Mouse (Mus musculus): ENCODE data around the gene Dcx.

Dcx gene

DNA sequence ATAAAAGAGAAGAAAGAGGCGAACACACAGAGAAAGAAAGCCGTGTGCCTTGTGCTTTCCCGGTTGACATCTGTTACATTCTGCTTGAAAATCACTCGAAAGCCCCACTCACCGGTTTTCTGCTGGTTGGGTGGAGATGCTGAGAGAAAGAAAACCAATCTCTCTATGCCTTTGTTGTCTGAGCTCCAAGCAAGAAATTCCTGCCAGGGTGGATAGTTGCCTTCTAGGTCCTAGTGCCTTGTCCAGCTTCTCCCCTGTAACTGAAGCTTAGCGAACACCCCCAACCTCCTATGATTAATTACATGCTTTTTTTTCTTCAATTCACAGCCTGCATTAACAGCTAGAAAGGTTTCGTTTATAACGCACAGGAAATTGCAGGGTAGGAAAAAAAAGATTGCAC is at the start of gene Dcx:
Gene Dcx, minus strand, starts transcription at position 354 of the 400 bp plus-strand sequence.
- Histone ChIP-seq H3K4me1 (replicated peaks; ENCODE audit: low read depth, low read length) (no peaks in the 10 kb centered on the region), H3K27me3 (ENCODE audit: insufficient read depth, low read length) (no peaks in the 10 kb centered on the region), H3K4me3 (replicated peaks; ENCODE audit: low read length) (no peak within 1 kb of the TSS), H3K36me3 (ENCODE audit: insufficient read depth, low read length) (no peaks in the 10 kb centered on the region), H3K9me3 (ENCODE audit: low read length) (no peaks in the 10 kb centered on the region)
- no peak for TF ChIP-seq CTCF (conservative IDR thresholded peaks at IDR 0.05; ENCODE audit: low read length)
- no peak for TF ChIP-seq POU5F1 (IDR thresholded peaks at IDR 0.05; ENCODE audit: borderline replicate concordance, low read length)
- no peak for TF ChIP-seq NANOG (IDR thresholded peaks at IDR 0.05; ENCODE audit: borderline replicate concordance, low read length)

DNA sequence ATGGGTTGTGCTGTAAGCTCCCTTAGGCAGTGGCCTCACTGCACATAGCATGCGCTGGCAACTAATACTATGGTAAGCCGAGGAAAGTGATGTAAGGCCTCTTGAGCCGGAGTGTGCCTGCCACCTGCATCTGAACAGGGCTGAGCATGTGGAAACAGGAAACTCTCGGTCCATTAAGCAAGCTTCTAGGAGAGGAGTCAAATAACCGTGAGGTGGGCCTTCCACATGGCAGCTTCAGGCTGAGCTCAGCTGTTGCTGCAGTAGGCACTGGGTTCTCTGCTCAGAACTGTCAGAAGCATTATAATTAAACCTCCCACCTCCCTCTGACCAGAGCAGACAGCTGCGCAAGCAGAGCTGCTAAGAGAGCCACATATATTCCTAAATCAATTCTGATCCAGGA is 33.1 kb upstream of the Dcx start:
- no peaks in the 10 kb centered on the region for H3K36me3 ChIP-seq (ENCODE audit: insufficient read depth, low read length)
- TF ChIP-seq NANOG (IDR thresholded peaks at IDR 0.05; ENCODE audit: borderline replicate concordance, low read length): no peak
- TF ChIP-seq CTCF (conservative IDR thresholded peaks at IDR 0.05; ENCODE audit: low read length): no peak
- TF ChIP-seq POU5F1 (IDR thresholded peaks at IDR 0.05; ENCODE audit: borderline replicate concordance, low read length): no peak
- H3K4me3 ChIP-seq (replicated peaks; ENCODE audit: low read length): no peak overlapping the region
- H3K4me1 ChIP-seq (replicated peaks; ENCODE audit: low read depth, low read length): no peaks in the 10 kb centered on the region
- peaks cover 9% of the 10 kb centered on the region; the same call in 1 of the 2 replicates for H3K9me3 ChIP-seq (ENCODE audit: low read length)
- no peaks in the 10 kb centered on the region for H3K27me3 ChIP-seq (ENCODE audit: insufficient read depth, low read length)

DNA sequence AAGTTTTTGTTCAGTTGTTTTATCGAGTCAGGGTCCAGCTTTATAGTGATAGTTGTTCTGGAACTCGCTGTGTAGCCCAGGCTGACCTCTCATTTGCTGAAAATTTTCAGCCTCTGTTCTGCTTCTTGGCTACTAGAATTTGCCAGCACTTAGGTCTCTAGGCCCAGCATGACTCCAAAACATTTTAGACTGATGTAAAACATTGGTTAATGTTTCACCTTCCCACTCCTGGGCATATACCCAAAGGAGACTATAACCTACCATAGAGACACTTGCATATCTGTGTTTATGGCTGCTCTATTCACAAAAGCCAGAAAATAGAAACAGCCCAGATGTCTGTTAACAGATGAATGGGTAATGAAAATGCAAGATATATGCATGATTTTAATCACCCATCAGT is 560 bp upstream of the Dcx start:
- Histone ChIP-seq H3K27me3 (ENCODE audit: insufficient read depth, low read length) (no peaks in the 10 kb centered on the region), H3K9me3 (ENCODE audit: low read length) (no peaks in the 10 kb centered on the region), H3K4me1 (replicated peaks; ENCODE audit: low read depth, low read length) (no peaks in the 10 kb centered on the region), H3K4me3 (replicated peaks; ENCODE audit: low read length) (no peak overlapping the region), H3K36me3 (ENCODE audit: insufficient read depth, low read length) (no peaks in the 10 kb centered on the region)
- TF ChIP-seq NANOG (IDR thresholded peaks at IDR 0.05; ENCODE audit: borderline replicate concordance, low read length) (no peak), CTCF (conservative IDR thresholded peaks at IDR 0.05; ENCODE audit: low read length) (no peak), POU5F1 (IDR thresholded peaks at IDR 0.05; ENCODE audit: borderline replicate concordance, low read length) (no peak)

DNA sequence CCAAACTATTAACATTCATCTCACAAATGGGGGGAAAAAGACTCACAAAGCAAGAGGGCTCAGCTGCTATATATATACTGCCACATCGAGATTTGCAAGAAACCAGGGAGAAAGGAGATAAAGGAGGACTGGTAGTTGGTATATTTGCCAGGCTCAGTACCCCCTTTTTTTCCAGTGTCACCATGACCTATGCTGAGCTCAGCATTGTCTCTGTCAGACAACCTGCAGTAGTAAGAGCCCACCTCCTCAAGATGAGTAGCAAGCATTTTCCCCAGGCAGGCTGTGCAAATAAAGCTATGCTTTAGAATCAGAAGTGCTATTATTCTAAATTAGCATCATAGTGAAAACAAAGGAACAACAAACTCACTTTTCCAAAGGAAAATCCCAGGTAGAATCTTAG is 581 bp downstream of the Dcx start:
- no peaks in the 10 kb centered on the region for H3K36me3 ChIP-seq (ENCODE audit: insufficient read depth, low read length)
- no peaks in the 10 kb centered on the region for H3K4me1 ChIP-seq (replicated peaks; ENCODE audit: low read depth, low read length)
- no peaks in the 10 kb centered on the region for H3K27me3 ChIP-seq (ENCODE audit: insufficient read depth, low read length)
- TF ChIP-seq CTCF (conservative IDR thresholded peaks at IDR 0.05; ENCODE audit: low read length) (no peak), POU5F1 (IDR thresholded peaks at IDR 0.05; ENCODE audit: borderline replicate concordance, low read length) (no peak), NANOG (IDR thresholded peaks at IDR 0.05; ENCODE audit: borderline replicate concordance, low read length) (no peak)
- H3K9me3 ChIP-seq (ENCODE audit: low read length): no peaks in the 10 kb centered on the region
- H3K4me3 ChIP-seq (replicated peaks; ENCODE audit: low read length): no peak overlapping the region

DNA sequence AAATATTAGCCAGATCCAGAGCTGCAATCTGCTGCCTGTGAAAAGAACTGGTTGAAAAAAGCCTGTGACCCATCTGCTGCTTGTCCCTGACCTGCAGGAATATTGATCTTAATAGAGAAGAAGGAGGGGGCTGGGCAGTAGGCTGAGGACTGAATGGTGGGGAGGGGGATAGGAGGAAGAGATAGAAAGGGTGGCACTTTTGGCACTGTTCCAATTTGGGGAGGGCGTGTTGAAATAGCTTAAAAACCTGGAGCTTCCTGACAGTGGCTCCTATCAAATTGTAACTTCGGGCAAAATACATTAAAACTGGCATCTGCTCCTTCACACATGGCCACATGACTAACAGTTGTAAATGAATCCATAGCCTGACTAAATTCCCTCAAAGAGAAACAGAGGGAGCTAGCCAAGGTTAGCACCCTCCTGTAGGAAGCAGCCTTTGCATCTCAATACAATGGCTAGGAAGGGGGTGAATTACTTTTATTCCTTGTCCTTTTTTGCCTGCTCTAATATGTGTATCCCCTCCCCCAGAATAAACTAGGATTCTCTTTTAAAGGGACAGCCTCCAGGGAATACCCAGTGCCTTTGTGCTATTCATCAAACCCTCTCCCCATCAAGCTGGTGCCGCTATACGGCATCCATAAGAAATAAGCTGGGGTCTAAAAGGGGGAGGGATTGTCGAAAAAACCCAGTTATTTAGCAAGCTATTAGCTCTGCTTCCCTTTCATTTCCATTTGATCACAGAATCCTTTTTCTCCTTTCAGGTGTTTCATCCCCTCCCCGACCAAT is 1.5 kb downstream of the Dcx start:
- H3K27me3 ChIP-seq (ENCODE audit: insufficient read depth, low read length): no peaks in the 10 kb centered on the region
- no peak overlapping the region for H3K4me3 ChIP-seq (replicated peaks; ENCODE audit: low read length)
- TF ChIP-seq NANOG (IDR thresholded peaks at IDR 0.05; ENCODE audit: borderline replicate concordance, low read length) (no peak), POU5F1 (IDR thresholded peaks at IDR 0.05; ENCODE audit: borderline replicate concordance, low read length) (no peak), CTCF (conservative IDR thresholded peaks at IDR 0.05; ENCODE audit: low read length) (no peak)
- no peaks in the 10 kb centered on the region for H3K9me3 ChIP-seq (ENCODE audit: low read length)
- H3K4me1 ChIP-seq (replicated peaks; ENCODE audit: low read depth, low read length): no peaks in the 10 kb centered on the region
- H3K36me3 ChIP-seq (ENCODE audit: insufficient read depth, low read length): no peaks in the 10 kb centered on the region

DNA sequence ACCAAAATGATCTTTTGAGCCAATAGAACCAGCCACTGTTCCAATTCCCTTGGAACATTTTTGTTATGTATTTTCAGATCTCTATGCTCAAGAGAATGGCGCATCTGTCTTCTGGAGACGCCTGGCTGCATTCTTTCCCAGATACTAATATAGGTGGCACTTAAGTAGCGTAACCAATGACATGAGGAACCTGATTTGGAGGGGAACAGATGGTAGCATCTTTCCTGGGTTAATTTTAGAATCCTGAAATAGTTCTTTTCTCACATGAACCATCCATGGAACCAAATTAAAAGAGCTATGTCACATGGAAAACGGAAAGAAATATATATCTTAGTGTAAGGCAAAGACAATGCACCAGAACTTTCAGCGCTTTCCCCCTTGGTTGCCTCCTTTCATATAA is 11.0 kb downstream of the Dcx start:
- Histone ChIP-seq H3K36me3 (ENCODE audit: insufficient read depth, low read length) (no peaks in the 10 kb centered on the region), H3K4me1 (replicated peaks; ENCODE audit: low read depth, low read length) (no peaks in the 10 kb centered on the region), H3K4me3 (replicated peaks; ENCODE audit: low read length) (no peak overlapping the region), H3K9me3 (ENCODE audit: low read length) (no peaks in the 10 kb centered on the region), H3K27me3 (ENCODE audit: insufficient read depth, low read length) (no peaks in the 10 kb centered on the region)
- TF ChIP-seq POU5F1 (IDR thresholded peaks at IDR 0.05; ENCODE audit: borderline replicate concordance, low read length) (no peak), NANOG (IDR thresholded peaks at IDR 0.05; ENCODE audit: borderline replicate concordance, low read length) (no peak), CTCF (conservative IDR thresholded peaks at IDR 0.05; ENCODE audit: low read length) (no peak)

DNA sequence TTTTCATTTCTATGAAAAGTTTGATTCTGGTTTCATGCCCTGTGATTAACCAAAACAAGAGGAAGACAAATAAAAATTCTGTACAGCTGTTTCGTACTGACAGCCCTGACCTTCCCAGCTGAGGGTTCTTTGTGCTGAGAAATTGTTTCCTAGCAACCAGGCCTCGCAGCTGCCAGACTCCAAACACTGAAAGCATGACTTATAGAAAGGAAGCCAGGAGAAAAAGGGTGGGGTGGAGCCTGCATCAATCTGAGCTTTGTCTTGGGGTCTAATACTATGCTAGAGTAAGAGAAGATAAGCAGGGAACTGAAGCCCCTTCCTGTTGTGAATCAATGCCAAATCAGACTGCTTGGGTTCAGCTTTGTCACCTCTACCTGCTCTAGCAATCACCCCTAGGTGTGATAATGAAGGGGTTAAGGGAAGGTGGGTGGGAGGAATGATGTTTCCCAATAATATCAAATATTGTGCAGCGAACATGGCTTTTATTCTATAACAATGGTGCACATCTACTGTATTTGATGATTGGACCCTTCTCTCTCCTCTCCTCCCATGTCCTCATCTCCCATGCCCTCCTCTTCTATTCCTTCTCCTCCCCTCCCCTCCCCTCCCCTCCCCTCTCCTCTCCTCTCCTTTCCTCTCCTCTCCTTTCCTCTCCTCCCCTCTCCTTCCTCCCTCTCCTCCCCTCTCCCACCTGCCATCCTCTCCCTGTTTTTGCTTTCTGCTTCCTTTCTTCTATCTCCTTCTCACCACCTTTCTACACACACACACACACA is 26.2 kb downstream of the Dcx start:
- no peaks in the 10 kb centered on the region for H3K9me3 ChIP-seq (ENCODE audit: low read length)
- H3K27me3 ChIP-seq (ENCODE audit: insufficient read depth, low read length): no peaks in the 10 kb centered on the region
- H3K4me1 ChIP-seq (replicated peaks; ENCODE audit: low read depth, low read length): no peaks in the 10 kb centered on the region
- TF ChIP-seq POU5F1 (IDR thresholded peaks at IDR 0.05; ENCODE audit: borderline replicate concordance, low read length) (no peak), NANOG (IDR thresholded peaks at IDR 0.05; ENCODE audit: borderline replicate concordance, low read length) (no peak), CTCF (conservative IDR thresholded peaks at IDR 0.05; ENCODE audit: low read length) (no peak)
- H3K36me3 ChIP-seq (ENCODE audit: insufficient read depth, low read length): no peaks in the 10 kb centered on the region
- no peak overlapping the region for H3K4me3 ChIP-seq (replicated peaks; ENCODE audit: low read length)

DNA sequence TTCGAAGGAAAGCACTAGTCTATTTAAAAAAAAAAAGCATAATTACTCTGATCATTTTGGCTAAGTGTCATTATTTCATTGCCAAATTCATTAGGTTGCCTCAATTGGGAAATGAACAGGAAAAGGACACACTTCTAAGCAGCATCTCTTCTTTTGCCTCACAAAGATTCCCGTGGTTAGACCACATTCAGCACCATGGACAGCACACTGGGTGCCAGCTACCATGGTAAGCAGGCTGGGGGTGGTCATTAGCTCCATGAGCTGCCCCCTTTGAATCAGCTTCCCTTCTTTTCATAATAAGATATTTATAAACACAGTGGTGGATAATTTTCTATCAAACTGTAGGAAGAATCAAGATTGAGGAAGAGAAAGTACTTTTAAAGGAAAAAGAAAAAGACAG is 28.4 kb downstream of the Dcx start:
- no peaks in the 10 kb centered on the region for H3K9me3 ChIP-seq (ENCODE audit: low read length)
- no peaks in the 10 kb centered on the region for H3K27me3 ChIP-seq (ENCODE audit: insufficient read depth, low read length)
- no peak for TF ChIP-seq NANOG (IDR thresholded peaks at IDR 0.05; ENCODE audit: borderline replicate concordance, low read length)
- TF ChIP-seq CTCF (conservative IDR thresholded peaks at IDR 0.05; ENCODE audit: low read length): no peak
- TF ChIP-seq POU5F1 (IDR thresholded peaks at IDR 0.05; ENCODE audit: borderline replicate concordance, low read length): no peak
- no peak overlapping the region for H3K4me3 ChIP-seq (replicated peaks; ENCODE audit: low read length)
- no peaks in the 10 kb centered on the region for H3K4me1 ChIP-seq (replicated peaks; ENCODE audit: low read depth, low read length)
- no peaks in the 10 kb centered on the region for H3K36me3 ChIP-seq (ENCODE audit: insufficient read depth, low read length)

Measured in E14TG2a.4 (cell line).